Mouse (Mus musculus) megakaryocyte, embryonic 14.5 days (primary cell): ENCODE results near the gene Psen1.

Experiments
- FLI1 ChIP-seq: IDR thresholded peaks from 2 replicates; pipeline ENCODE4 v1.6.1; 2012; ENCODE audit warnings: low read length, inconsistent platforms, mixed read lengths
- GATA1 ChIP-seq: IDR thresholded peaks from 3 replicates; pipeline ENCODE4 v1.6.1; 2012; ENCODE audit warnings: mixed read lengths, low read length, inconsistent platforms, borderline replicate concordance

- TF ChIP-seq GATA1 (no peak), FLI1 (no peak)
These were observed 20.5 kb downstream of the Psen1 start for GRCm38 (mm10) chr12:83708160-83709092.
